Comparison of ENCODE assay signal across 25 mouse cellular contexts in genomic region chr17:33804745-33805144, GRCm38 (mm10). TPM values are rescaled to one million over a fixed set of nuclear protein-coding genes. Genes with fewer than 3 reads are reported as not detected.
DNase-seq lines count a peak whose midpoint lies in the region; ATAC-seq and TF ChIP-seq lines count a peak whose summit lies in the region.
"Had no signal": no experiment of that assay in that cellular context is flagged by ENCODE, and none has a peak within 500 bp of the region (broad histone marks: within the 10 kb centered on the region; RNA-seq: fewer than 3 reads in every experiment).

No protein-coding gene starts in this region.

- H3K4me1 ChIP-seq in liver, embryonic 11.5 days (replicated peaks; ENCODE audit: control insufficient read depth, insufficient read depth, low read length) = peaks cover 3% of the 10 kb centered on the region; the same call in 1 of the 2 replicates
- H3K4me1 ChIP-seq in lung, postnatal 0 days (ENCODE audit: insufficient read depth, low read depth, low read length) = no peaks in the 10 kb centered on the region
- no peaks in the 10 kb centered on the region for H3K4me1 ChIP-seq in stomach, postnatal 0 days (replicated peaks; ENCODE audit: control insufficient read depth, insufficient read depth)
- H3K4me1 ChIP-seq: hindbrain, embryonic 15.5 days; neural tube, embryonic 12.5 days had no signal

- ATAC-seq in liver, embryonic 11.5 days (replicated peaks; ENCODE audit: low FRiP score) = no peak
- peak; percentile 95 for ATAC-seq in lung, postnatal 0 days
- ATAC-seq in stomach, postnatal 0 days (ENCODE audit: low FRiP score, low TSS enrichment) = no peak
- ATAC-seq in monocyte, adult 5-6 weeks (replicated peaks; ENCODE audit: insufficient number of reproducible peaks, low FRiP score, low TSS enrichment, poor library complexity, severe bottlenecking) = no peak
- ATAC-seq: forebrain, embryonic 16.5 days; Patski had no signal

- peak; percentile 77 for DNase-seq in heart, adult 11 months
- DNase-seq in heart, postnatal 4 days = no peak
- DNase-seq in liver, embryonic 11.5 days (ENCODE audit: low spot score) = no peak
- no peak for DNase-seq in liver
- DNase-seq in lung, postnatal 0 days (ENCODE audit: low spot score) = peak; percentile 90
- no peak for DNase-seq in stomach, postnatal 0 days (ENCODE audit: low spot score)
- no peak for DNase-seq in kidney, postnatal 36 days
- DNase-seq: adrenal gland, postnatal 14 days; cerebellum, adult 9-10 months; gastrocnemius, postnatal 10 days; heart, postnatal 36 days; kidney, adult 9 months; kidney, postnatal 25 days; layer of hippocampus, postnatal 36 days; lung, embryonic 14.5 days; midbrain, embryonic 14.5 days; right cerebral cortex, postnatal 14 days; spleen, adult 18-20 months had no signal

- no peak for TF ChIP-seq CTCF in lung, postnatal 0 days (IDR thresholded peaks at IDR 0.05)
- TF ChIP-seq CTCF in stomach, postnatal 0 days (IDR thresholded peaks at IDR 0.05; ENCODE audit: low read depth) = no peak

- no peak overlapping the region for H3K27ac ChIP-seq in liver, embryonic 11.5 days (ENCODE audit: low read depth, low read length)
- H3K27ac ChIP-seq in lung, postnatal 0 days (ENCODE audit: low read length) = peak overlapping the region; percentile 88
- H3K27ac ChIP-seq in stomach, postnatal 0 days (replicated peaks) = no peak overlapping the region
- H3K27ac ChIP-seq: embryonic facial prominence, embryonic 10.5 days; hindbrain, embryonic 15.5 days; liver, embryonic 12.5 days; neural tube, embryonic 12.5 days had no signal

- no peak overlapping the region for H3K4me2 ChIP-seq in liver, embryonic 11.5 days
- no peak overlapping the region for H3K4me2 ChIP-seq in lung, postnatal 0 days (replicated peaks; ENCODE audit: low read depth, low read length)
- H3K4me2 ChIP-seq in stomach, postnatal 0 days (replicated peaks; ENCODE audit: low read depth) = no peak overlapping the region
- H3K4me2 ChIP-seq: hindbrain, embryonic 15.5 days; liver, embryonic 12.5 days; lung, embryonic 14.5 days; neural tube, embryonic 12.5 days had no signal

- TF ChIP-seq EP300 in lung, postnatal 0 days (IDR thresholded peaks at IDR 0.05) = peak; percentile 76
- no peak for TF ChIP-seq EP300 in stomach, postnatal 0 days (optimal IDR thresholded peaks at IDR 0.05)

- WGBS in liver, embryonic 11.5 days = 44% methylated on average over 1 of the region's 1 CpGs
- WGBS in lung, postnatal 0 days = 20% methylated on average over 1 of the region's 1 CpGs
- 42% methylated on average over 1 of the region's 1 CpGs for WGBS in stomach, postnatal 0 days

- H3K36me3 ChIP-seq in liver, embryonic 11.5 days (ENCODE audit: control insufficient read depth, insufficient read depth, low read length) = no peaks in the 10 kb centered on the region
- no peaks in the 10 kb centered on the region for H3K36me3 ChIP-seq in lung, postnatal 0 days (ENCODE audit: insufficient read depth, low read length)
- no peaks in the 10 kb centered on the region for H3K36me3 ChIP-seq in stomach, postnatal 0 days (ENCODE audit: control insufficient read depth, insufficient read depth, low read length)
- H3K36me3 ChIP-seq: embryonic facial prominence, embryonic 10.5 days; hindbrain, embryonic 15.5 days; liver, embryonic 12.5 days; neural tube, embryonic 12.5 days had no signal

- no peaks in the 10 kb centered on the region for H3K9me3 ChIP-seq in liver, embryonic 11.5 days (ENCODE audit: control insufficient read depth, low read length)
- no peaks in the 10 kb centered on the region for H3K9me3 ChIP-seq in lung, postnatal 0 days (ENCODE audit: low read length)
- H3K9me3 ChIP-seq in stomach, postnatal 0 days (ENCODE audit: control insufficient read depth, low read length) = no peaks in the 10 kb centered on the region
- H3K9me3 ChIP-seq: embryonic facial prominence, embryonic 10.5 days; hindbrain, embryonic 15.5 days; liver, embryonic 12.5 days; neural tube, embryonic 12.5 days had no signal

- H3K27me3 ChIP-seq in liver, embryonic 11.5 days (replicated peaks; ENCODE audit: control insufficient read depth, insufficient read depth, low read length) = no peaks in the 10 kb centered on the region
- H3K27me3 ChIP-seq in lung, postnatal 0 days (replicated peaks; ENCODE audit: insufficient read depth, low read length) = no peaks in the 10 kb centered on the region
- H3K27me3 ChIP-seq in stomach, postnatal 0 days (ENCODE audit: control insufficient read depth, insufficient read depth, low read length) = no peaks in the 10 kb centered on the region
- H3K27me3 ChIP-seq: hindbrain, embryonic 15.5 days; liver, embryonic 12.5 days; neural tube, embryonic 12.5 days; Patski had no signal

- H3K4me3 ChIP-seq in liver, embryonic 11.5 days (ENCODE audit: low read depth, low read length) = no peak overlapping the region
- no peak overlapping the region for H3K4me3 ChIP-seq in lung, postnatal 0 days (ENCODE audit: low read depth, low read length)
- H3K4me3 ChIP-seq in stomach, postnatal 0 days (ENCODE audit: low read depth, low read length) = no peak overlapping the region
- H3K4me3 ChIP-seq: embryonic facial prominence, embryonic 10.5 days; hindbrain, embryonic 15.5 days; liver, embryonic 12.5 days; neural tube, embryonic 12.5 days had no signal

- H3K9ac ChIP-seq in liver, embryonic 11.5 days (ENCODE audit: low read depth, low read length) = 0 out of 2 replicates have a peak overlapping the region, but pooled peaks have one; percentile 3
- H3K9ac ChIP-seq in lung, postnatal 0 days (replicated peaks; ENCODE audit: low read depth) = no peak overlapping the region
- peak overlapping the region; percentile 23; the same call in 1 of the 2 replicates for H3K9ac ChIP-seq in stomach, postnatal 0 days (ENCODE audit: low read length)
- H3K9ac ChIP-seq: hindbrain, embryonic 15.5 days; liver, embryonic 12.5 days; lung, embryonic 14.5 days; neural tube, embryonic 12.5 days had no signal

RNA-seq across cellular contexts. Expression of gene Kank3, which starts 5.6 kb away (rescaled TPM):
- total RNA-seq in heart, postnatal 4 days (2021) = 10 to 100 TPM; 57.5 to 58.5 TPM
- 21.4 and 23.4 TPM in 2 replicates for polyA plus RNA-seq in liver, embryonic 11.5 days (2014; fragmentation: Nextera tagmentation; extraction: Ambion mirVana)
- 186 and 211 TPM in 2 replicates for polyA plus RNA-seq in lung, postnatal 0 days (2015; fragmentation: Nextera tagmentation; extraction: Ambion mirVana)
- 17.1 and 20.3 TPM in 2 replicates for polyA plus RNA-seq in stomach, postnatal 0 days (2015; fragmentation: Nextera tagmentation; extraction: Ambion mirVana)
- 8.6 to 12.3 TPM (median 10.3 TPM) in 3 replicates for total RNA-seq in monocyte, adult 5-6 weeks (2017)

RNA-seq across cellular contexts. Expression of gene Rps28, which starts 19.6 kb away (rescaled TPM):
- total RNA-seq in heart, postnatal 4 days (2021) = 1,000 to 10,000 TPM; 1,097 to 1,179 TPM
- polyA plus RNA-seq in liver, embryonic 11.5 days (2014; fragmentation: Nextera tagmentation; extraction: Ambion mirVana) = 1,026 and 1,173 TPM in 2 replicates
- polyA plus RNA-seq in lung, postnatal 0 days (2015; fragmentation: Nextera tagmentation; extraction: Ambion mirVana) = 906 and 1,023 TPM in 2 replicates
- polyA plus RNA-seq in stomach, postnatal 0 days (2015; fragmentation: Nextera tagmentation; extraction: Ambion mirVana) = 1,008 and 1,055 TPM in 2 replicates
- 887 to 1,482 TPM (median 1,008 TPM) in 3 replicates for total RNA-seq in monocyte, adult 5-6 weeks (2017)

RNA-seq across cellular contexts. Expression of gene Ndufa7, which starts 19.6 kb away (rescaled TPM):
- total RNA-seq in heart, postnatal 4 days (2021) = 100 to 1,000 TPM; 423 to 447 TPM
- 390 and 411 TPM in 2 replicates for polyA plus RNA-seq in liver, embryonic 11.5 days (2014; fragmentation: Nextera tagmentation; extraction: Ambion mirVana)
- 455 and 501 TPM in 2 replicates for polyA plus RNA-seq in lung, postnatal 0 days (2015; fragmentation: Nextera tagmentation; extraction: Ambion mirVana)
- polyA plus RNA-seq in stomach, postnatal 0 days (2015; fragmentation: Nextera tagmentation; extraction: Ambion mirVana) = 497 TPM in 2 replicates
- 107 to 131 TPM (median 117 TPM) in 3 replicates for total RNA-seq in monocyte, adult 5-6 weeks (2017)

RNA-seq across cellular contexts. Expression of gene Angptl4, which starts 23.1 kb away (rescaled TPM):
- total RNA-seq in heart, postnatal 4 days (2021) = 10 to 100 TPM; 29.1 to 35.0 TPM
- polyA plus RNA-seq in liver, embryonic 11.5 days (2014; fragmentation: Nextera tagmentation; extraction: Ambion mirVana) = 28.1 and 31.9 TPM in 2 replicates
- 125 and 137 TPM in 2 replicates for polyA plus RNA-seq in lung, postnatal 0 days (2015; fragmentation: Nextera tagmentation; extraction: Ambion mirVana)
- 31.3 and 42.4 TPM in 2 replicates for polyA plus RNA-seq in stomach, postnatal 0 days (2015; fragmentation: Nextera tagmentation; extraction: Ambion mirVana)
- total RNA-seq in monocyte, adult 5-6 weeks (2017) = 0.29 to 1.2 TPM in 2 of 3 replicates, not detected in the other

RNA-seq across cellular contexts. Expression of gene Cd320, which starts 38.1 kb away (rescaled TPM):
- total RNA-seq in heart, postnatal 4 days (2021) = 10 to 100 TPM; 16.8 to 21.4 TPM
- polyA plus RNA-seq in liver, embryonic 11.5 days (2014; fragmentation: Nextera tagmentation; extraction: Ambion mirVana) = 44.1 and 49.7 TPM in 2 replicates
- polyA plus RNA-seq in lung, postnatal 0 days (2015; fragmentation: Nextera tagmentation; extraction: Ambion mirVana) = 37.6 and 39.3 TPM in 2 replicates
- 32.7 and 38.2 TPM in 2 replicates for polyA plus RNA-seq in stomach, postnatal 0 days (2015; fragmentation: Nextera tagmentation; extraction: Ambion mirVana)
- 1.1 to 1.5 TPM in 2 of 3 replicates, not detected in the other for total RNA-seq in monocyte, adult 5-6 weeks (2017)

Comparison
In these comparisons a context has a peak if more than half of its experiments do, and no peak if none do; other contexts are left out.
1. DNase-seq: peak in heart, adult 11 months (single experiment) and lung, postnatal 0 days (single experiment); none in heart, postnatal 4 days (single experiment), liver, embryonic 11.5 days (single experiment), liver (single experiment), stomach, postnatal 0 days (single experiment) and kidney, postnatal 36 days (0 of 2).